Mouse (Mus musculus) T-helper 17 cell (primary cell): Measurements from ENCODE around the gene 4931422A03Rik.

Experiments used
- in situ Hi-C, 2 experiments: fragments of 300-600 bp; cut with MboI, MseI; formaldehyde crosslinking; loops; 1 replicate in 1 of 2; 2 replicates in 1 of 2; pipeline ENCODE4 v1.15.1; 2025; ENCODE audit warnings: high pct_unique_total_duplicates in 2 of 2

The 4931422A03Rik gene

DNA sequence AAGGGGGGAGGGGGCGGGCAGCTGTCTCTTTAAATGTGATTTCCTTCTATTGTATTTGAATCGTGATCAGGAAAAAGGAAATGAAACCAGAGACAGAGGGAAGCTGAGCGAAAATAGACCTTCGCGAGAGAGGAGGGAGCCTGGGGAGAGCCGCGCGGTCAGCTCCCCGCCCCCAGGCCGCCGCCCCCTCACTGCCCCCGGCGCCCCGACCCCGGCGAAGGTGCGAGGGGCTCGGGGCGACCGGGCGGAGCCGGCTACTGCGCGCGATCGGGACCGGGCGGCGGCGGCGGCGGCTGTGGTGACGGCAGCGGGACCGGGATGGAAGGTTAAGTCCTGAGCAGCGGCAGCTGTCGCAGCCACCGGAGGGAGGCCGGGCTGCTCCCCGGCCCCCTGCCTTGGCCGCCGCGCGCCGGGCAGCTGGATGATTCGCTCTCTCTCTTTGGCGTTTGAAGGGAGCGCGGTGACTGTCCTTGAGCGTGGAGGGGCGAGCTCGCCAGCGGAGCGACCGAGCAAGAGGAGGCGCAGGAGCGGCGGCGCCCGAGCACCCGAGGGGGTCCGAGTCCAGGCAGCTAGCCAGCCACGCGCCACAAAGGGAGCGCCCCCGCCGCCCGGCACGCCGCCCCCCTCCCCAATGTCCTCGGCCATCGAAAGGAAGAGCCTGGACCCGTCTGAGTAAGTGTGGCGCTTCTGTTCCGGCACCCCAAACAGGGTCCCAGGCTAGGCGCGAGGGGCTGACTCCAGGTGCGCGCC lies 57.9 kb downstream of the 4931422A03Rik start:
- in situ Hi-C loops: loop anchor here in 1 of 2 experiments (10.0 kb wide), 1 partner anchor 95 kb away; no protein-coding TSS in a partner anchor

DNA sequence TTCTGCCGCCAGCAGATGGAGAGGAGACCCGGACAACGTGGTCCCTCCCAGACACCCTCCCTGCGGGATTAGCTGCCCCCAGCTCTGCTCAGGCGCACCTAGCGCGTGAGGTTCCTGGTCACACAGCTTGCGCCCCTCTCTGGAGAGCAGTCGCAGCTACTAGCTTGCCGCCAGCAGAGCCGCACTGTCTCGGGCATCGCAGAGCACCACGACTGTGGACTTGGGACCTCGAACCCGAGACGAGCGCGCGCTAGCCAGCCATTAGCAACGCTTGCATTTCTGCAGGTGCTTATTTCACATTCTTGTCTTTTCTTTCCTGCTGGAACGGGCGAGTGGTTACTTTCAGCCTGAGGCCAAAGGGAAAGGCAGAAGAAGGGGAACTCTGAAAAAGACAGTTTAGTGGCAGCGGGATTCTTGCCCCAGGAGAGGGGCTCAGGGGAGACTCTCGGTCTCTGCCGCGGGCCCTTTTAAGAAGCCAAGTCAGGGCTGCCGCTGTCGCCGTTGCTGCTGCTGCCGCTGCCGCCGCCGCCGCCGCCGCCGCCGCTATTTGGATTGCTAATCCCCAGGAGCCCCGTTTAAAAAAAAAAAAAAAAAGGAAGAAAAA lies 58.6 kb downstream of the 4931422A03Rik start:
- in situ Hi-C loops: loop anchor here in 1 of 2 experiments (10.0 kb wide), 1 partner anchor 95 kb away; no protein-coding TSS in a partner anchor

DNA sequence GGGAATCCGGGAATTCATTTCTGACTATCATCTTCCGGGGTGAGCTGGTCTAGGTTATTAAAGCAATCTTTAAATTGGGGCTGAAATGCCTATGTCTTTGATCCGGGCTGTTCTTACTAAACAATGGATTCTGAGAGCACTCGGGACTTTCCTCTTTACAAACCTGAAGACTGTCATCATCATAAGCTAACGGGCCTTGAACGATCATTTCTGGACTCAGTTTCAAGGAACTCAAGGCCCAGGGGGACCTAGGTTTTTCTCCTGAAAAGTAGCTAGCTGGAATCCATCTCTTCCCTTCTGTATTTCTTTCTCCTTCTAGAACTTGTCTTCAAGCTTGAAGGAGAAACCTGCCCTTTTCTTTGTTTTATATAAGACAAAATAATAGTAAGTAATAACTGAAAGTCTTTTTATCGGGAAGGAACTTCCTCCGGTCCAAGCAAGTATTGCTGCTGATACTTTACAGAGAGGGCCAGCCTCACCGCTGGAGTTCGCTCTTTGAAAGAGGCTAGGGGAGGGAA lies 59.2 kb downstream of the 4931422A03Rik start:
- in situ Hi-C loops: no loop called here

GRCm38 (mm10) chr2:103968186-103968585 lies 60.0 kb downstream of the 4931422A03Rik start:
- in situ Hi-C loops: no loop called here

- in situ Hi-C loops: no loop called here
These were observed 62.8 kb downstream of the 4931422A03Rik start for GRCm38 (mm10) chr2:103965391-103965790.

- in situ Hi-C loops: no loop called here
These were observed 65.8 kb downstream of the 4931422A03Rik start for GRCm38 (mm10) chr2:103962349-103962748.

GRCm38 (mm10) chr2:103959574-103959973 lies 68.6 kb downstream of the 4931422A03Rik start:
- in situ Hi-C loops: no loop called here

- in situ Hi-C loops: no loop called here
These were observed 69.1 kb downstream of the 4931422A03Rik start for GRCm38 (mm10) chr2:103959066-103959465.

- in situ Hi-C loops: no loop called here
These were observed 69.5 kb downstream of the 4931422A03Rik start for GRCm38 (mm10) chr2:103958634-103959033.

GRCm38 (mm10) chr2:103957649-103958546 lies 70.3 kb downstream of the 4931422A03Rik start, which contains the start of gene Lmo2:
Gene Lmo2 (plus strand): TSS chr2:103957986.
- in situ Hi-C loops: no loop called here

- in situ Hi-C loops: no loop called here
These were observed 71.3 kb downstream of the 4931422A03Rik start for GRCm38 (mm10) chr2:103956867-103957266.

GRCm38 (mm10) chr2:103955714-103956113 lies 72.4 kb downstream of the 4931422A03Rik start:
- in situ Hi-C loops: no loop called here

DNA sequence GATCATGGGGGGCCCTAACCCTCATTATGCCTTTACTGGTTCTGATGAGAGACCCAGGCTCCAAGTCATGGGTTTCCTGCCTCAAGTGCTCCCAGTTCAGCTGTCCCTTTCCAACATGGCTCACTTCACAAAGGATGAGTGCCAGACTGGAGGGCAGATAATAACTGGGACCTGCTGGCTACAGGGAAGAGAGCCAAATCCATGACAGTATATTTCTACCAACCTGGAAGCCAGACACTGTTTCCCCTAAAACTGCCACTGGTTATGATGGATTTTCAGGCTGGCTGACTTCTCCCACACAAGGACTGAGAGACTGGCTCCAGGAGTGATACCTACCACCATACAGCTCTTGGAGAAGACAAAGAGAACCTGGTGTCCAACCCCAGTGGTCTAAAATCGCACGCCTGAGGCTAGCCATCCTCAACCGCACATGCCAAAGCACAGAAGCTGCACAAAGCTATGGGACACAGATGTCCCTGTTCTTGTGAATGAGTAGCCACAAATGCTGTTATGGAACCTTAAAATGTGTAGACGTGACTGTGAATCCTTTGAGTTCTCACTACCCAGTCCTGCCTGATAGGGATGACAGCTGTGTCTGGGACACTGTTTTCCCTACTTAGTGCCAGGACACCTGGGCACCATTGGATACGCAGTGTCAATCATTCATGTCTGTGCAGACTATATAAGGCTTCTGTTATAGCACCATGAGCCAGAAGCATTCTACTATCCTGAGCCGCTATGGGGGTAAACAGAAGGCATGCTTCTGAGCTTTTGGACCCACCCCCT lies 74.9 kb downstream of the 4931422A03Rik start:
- in situ Hi-C loops: no loop called here

- in situ Hi-C loops: no loop called here
These were observed 80.0 kb downstream of the 4931422A03Rik start for GRCm38 (mm10) chr2:103947982-103948655.

GRCm38 (mm10) chr2:103946892-103947291 lies 81.3 kb downstream of the 4931422A03Rik start:
- in situ Hi-C loops: no loop called here

DNA sequence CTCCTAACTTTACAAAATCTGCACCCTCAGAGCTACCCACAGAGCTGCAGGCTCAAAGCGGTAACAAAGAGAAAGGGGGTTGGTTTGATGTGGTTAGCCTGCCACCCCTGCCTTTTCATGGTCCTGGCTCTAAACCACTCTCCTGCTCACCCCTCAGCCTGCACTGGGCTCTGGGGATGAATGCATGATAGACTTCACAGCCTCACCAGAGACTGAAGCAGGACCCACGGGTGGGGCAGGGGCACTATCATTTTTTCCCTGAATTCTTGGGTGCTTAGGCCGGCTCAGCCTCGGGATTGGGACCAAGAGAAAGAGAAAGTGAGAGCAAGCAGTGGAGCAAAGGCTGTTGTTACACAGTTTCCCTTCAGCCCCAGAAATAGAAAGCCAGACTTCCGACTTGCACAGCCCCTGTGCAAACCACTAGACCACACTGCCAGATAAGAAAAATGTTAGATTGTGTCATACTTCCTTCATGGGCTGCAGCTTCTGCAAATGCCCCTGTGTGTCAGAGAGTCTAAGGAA lies 82.5 kb downstream of the 4931422A03Rik start:
- in situ Hi-C loops: no loop called here

GRCm38 (mm10) chr2:103944859-103945258 lies 83.3 kb downstream of the 4931422A03Rik start:
- in situ Hi-C loops: no loop called here

- in situ Hi-C loops: no loop called here
These were observed 87.1 kb downstream of the 4931422A03Rik start for GRCm38 (mm10) chr2:103941085-103941484.

- in situ Hi-C loops: no loop called here
These were observed 89.2 kb downstream of the 4931422A03Rik start for GRCm38 (mm10) chr2:103939003-103939402.

DNA sequence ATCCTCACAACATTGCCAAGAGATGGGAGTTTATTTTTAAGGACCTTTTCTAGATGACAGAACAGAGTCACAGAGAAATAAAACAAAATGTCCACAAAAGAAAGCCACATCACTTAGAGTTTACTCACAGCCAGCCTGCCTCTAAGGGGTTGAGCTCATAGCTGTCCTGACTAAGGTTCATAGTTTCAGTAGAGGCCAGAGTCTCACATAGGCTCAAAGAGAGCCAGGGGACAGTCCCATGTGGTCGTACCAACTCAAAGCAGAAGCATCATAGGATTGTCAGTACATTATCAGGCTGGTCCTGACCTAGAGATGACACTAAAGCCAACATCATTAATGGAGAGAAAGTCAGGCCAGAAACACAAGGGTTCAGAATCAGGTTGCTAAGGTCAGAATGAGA lies 89.6 kb downstream of the 4931422A03Rik start:
- in situ Hi-C loops: no loop called here
